Mouse (Mus musculus) lung, embryonic 14.5 days (tissue): ENCODE results near the gene Dctn2. TPM values are rescaled to one million over a fixed set of nuclear protein-coding genes. Genes with fewer than 3 reads are reported as not detected.
A peak's percentile ranks its signal among the peaks of the same experiment; 100 is the strongest.

ENCODE experiments used
- ATAC-seq: fragments of 200-750 bp; cut with Nextera tagmentation; 2 replicates; pipeline ENCODE4 v1.8.0; 2017; ENCODE audit warnings: mild to moderate bottlenecking, moderate TSS enrichment, moderate library complexity; ENCODE audit not compliant: insufficient read depth
- DNase-seq: peaks from one replicate; pipeline ENCODE4 v3.0.0-alpha.2; 2015
- H3K27ac ChIP-seq: fragments of 300-500 bp; sonication (generic); 2 replicates; pipeline ENCODE4 v1.5.1; 2014; ENCODE audit warnings: low read depth, mild to moderate bottlenecking, moderate library complexity
- H3K27me3 ChIP-seq: fragments of 300-500 bp; sonication (generic); 2 replicates; pipeline ENCODE4 v1.6.1; 2014; ENCODE audit warnings: low read length, control low read depth; ENCODE audit not compliant: insufficient read depth
- H3K36me3 ChIP-seq: fragments of 300-500 bp; sonication (generic); 2 replicates; pipeline ENCODE4 v1.6.1; 2014; ENCODE audit warnings: control low read depth; ENCODE audit not compliant: insufficient read depth
- H3K4me1 ChIP-seq: fragments of 300-500 bp; sonication (generic); 2 replicates; pipeline ENCODE4 v1.6.1; 2014; ENCODE audit warnings: antibody characterized with exemption, control low read depth; ENCODE audit not compliant: insufficient read depth
- H3K4me2 ChIP-seq: fragments of 300-500 bp; sonication (generic); 2 replicates; pipeline ENCODE4 v1.6.1; 2014; ENCODE audit warnings: mild to moderate bottlenecking
- H3K4me3 ChIP-seq: fragments of 300-500 bp; sonication (generic); 2 replicates; pipeline ENCODE4 v1.5.1; 2014; ENCODE audit warnings: low read depth, low read length
- H3K9ac ChIP-seq: fragments of 300-500 bp; sonication (generic); 2 replicates; pipeline ENCODE4 v1.6.1; 2014
- H3K9me3 ChIP-seq: fragments of 300-500 bp; sonication (generic); 2 replicates; pipeline ENCODE4 v1.6.1; 2016; ENCODE audit warnings: low read depth, low read length, control low read depth
- CTCF ChIP-seq: IDR thresholded peaks from 2 replicates; pipeline ENCODE4 v1.5.1; 2016; ENCODE audit warnings: antibody characterized with exemption, low read depth
- WGBS: fragments of 180-500 bp; shearing (Covaris S2); extraction: QIAGEN DNeasy Blood & Tissue Kit; methylation state at CpG from one replicate; pipeline ENCODE4 v1.1.7; 2014; 5-methylcytosine and 5-hydroxymethylcytosine counted together
- polyA plus RNA-seq: library from polyadenylated mRNA; unstranded; fragments of >200 nt; fragmentation: Nextera tagmentation; extraction: Ambion mirVana; gene quantifications from 2 replicates; pipeline ENCODE4 v1.2.1, GENCODE M21; 2014

The Dctn2 gene
- polyA plus RNA-seq, 1 experiment from 2014 or later: 160 TPM

DNA sequence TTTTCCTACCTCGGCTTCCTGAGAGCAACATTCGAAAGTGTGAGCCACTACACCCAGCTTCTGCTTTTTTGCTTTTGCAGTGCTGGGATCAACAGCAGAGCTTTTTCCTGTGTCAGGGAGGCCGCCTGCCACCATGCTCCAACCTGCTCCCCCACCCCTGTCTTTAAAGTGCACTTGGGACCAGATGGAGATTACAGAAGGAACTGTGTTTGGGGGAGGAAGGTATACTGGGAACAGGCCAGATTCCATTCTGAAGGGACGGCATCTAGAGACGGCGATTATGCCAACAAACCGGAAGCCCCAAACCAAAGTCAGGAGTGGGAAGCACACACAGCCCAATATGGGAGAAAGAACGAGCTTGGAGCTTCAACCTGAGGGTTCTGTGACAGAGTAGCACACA lies 39.0 kb upstream of the Dctn2 start:
- ATAC-seq (no peak), DNase-seq (no peak)
- Histone ChIP-seq H3K27me3 (no peaks in the 10 kb centered on the region), H3K4me3 (no peak overlapping the region), H3K4me2 (no peak overlapping the region), H3K27ac (no peak overlapping the region), H3K36me3 (no peaks in the 10 kb centered on the region), H3K9ac (no peak overlapping the region), H3K9me3 (no peaks in the 10 kb centered on the region), H3K4me1 (no peaks in the 10 kb centered on the region)
- TF ChIP-seq CTCF: no peak
- WGBS: 70% methylated on average over 8 of the region's 8 CpGs

- DNase-seq (peak; percentile 91), ATAC-seq (peak; percentile 66; the same call in 1 of the 2 replicates)
- H3K9me3 ChIP-seq: no peaks in the 10 kb centered on the region
- no peaks in the 10 kb centered on the region for H3K27me3 ChIP-seq
- no peak overlapping the region for H3K27ac ChIP-seq
- peak; percentile 90 for TF ChIP-seq CTCF
- H3K36me3 ChIP-seq: no peaks in the 10 kb centered on the region
- H3K4me3 ChIP-seq: no peak overlapping the region
- no peaks in the 10 kb centered on the region for H3K4me1 ChIP-seq
- no peak overlapping the region for H3K4me2 ChIP-seq
- no peak overlapping the region for H3K9ac ChIP-seq
- 16% methylated on average over 4 of the region's 4 CpGs for WGBS
Measured at GRCm38 (mm10) chr10:127228897-127229296, 37.3 kb upstream of the Dctn2 start.

GRCm38 (mm10) chr10:127230693-127231092 lies 35.5 kb upstream of the Dctn2 start:
- Histone ChIP-seq H3K27ac (no peak overlapping the region), H3K27me3 (no peaks in the 10 kb centered on the region), H3K9ac (no peak overlapping the region), H3K9me3 (no peaks in the 10 kb centered on the region), H3K4me1 (no peaks in the 10 kb centered on the region), H3K4me2 (no peak overlapping the region), H3K4me3 (no peak overlapping the region), H3K36me3 (no peaks in the 10 kb centered on the region)
- DNase-seq (no peak), ATAC-seq (no peak)
- WGBS: 76% methylated on average over 12 of the region's 12 CpGs
- no peak for TF ChIP-seq CTCF

- Histone ChIP-seq H3K9ac (no peak overlapping the region), H3K4me3 (no peak overlapping the region), H3K27me3 (no peaks in the 10 kb centered on the region), H3K4me2 (no peak overlapping the region), H3K36me3 (no peaks in the 10 kb centered on the region), H3K4me1 (no peaks in the 10 kb centered on the region), H3K27ac (no peak overlapping the region), H3K9me3 (no peaks in the 10 kb centered on the region)
- no peak for ATAC-seq
- no peak for TF ChIP-seq CTCF
- WGBS: 81% methylated on average over 14 of the region's 14 CpGs
- no peak for DNase-seq
Measured at GRCm38 (mm10) chr10:127231741-127232140, 34.4 kb upstream of the Dctn2 start.

DNA sequence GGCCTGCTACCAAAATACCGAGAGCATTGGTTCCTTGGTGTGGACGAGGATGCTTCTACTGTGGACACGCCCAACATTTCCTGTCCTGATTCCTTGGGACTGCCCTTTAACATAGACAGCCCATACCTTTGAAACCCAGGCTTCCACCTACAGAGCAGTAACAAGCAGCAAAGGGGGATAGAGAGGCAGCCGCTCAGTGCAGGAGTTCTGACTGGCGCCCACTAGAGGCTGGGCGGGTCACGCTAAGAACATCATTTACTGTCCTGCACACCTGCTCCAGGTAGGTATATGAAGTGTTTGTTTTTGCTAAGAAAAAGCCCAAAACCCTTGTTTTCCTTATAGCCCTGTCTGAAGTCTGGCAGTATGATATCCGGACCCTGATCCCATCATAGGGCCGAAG lies 33.0 kb upstream of the Dctn2 start:
- Histone ChIP-seq H3K4me1 (no peaks in the 10 kb centered on the region), H3K4me2 (no peak overlapping the region), H3K27ac (no peak overlapping the region), H3K4me3 (no peak overlapping the region), H3K9ac (no peak overlapping the region), H3K36me3 (no peaks in the 10 kb centered on the region), H3K27me3 (no peaks in the 10 kb centered on the region), H3K9me3 (no peaks in the 10 kb centered on the region)
- WGBS: 75% methylated on average over 9 of the region's 9 CpGs
- ATAC-seq (no peak), DNase-seq (no peak)
- TF ChIP-seq CTCF: peak; percentile 17

GRCm38 (mm10) chr10:127236541-127236940 lies 29.6 kb upstream of the Dctn2 start:
- no peaks in the 10 kb centered on the region for H3K9me3 ChIP-seq
- H3K9ac ChIP-seq: no peak overlapping the region
- no peak overlapping the region for H3K4me3 ChIP-seq
- no peak overlapping the region for H3K4me2 ChIP-seq
- H3K27ac ChIP-seq: no peak overlapping the region
- DNase-seq (no peak), ATAC-seq (no peak)
- H3K36me3 ChIP-seq: no peaks in the 10 kb centered on the region
- 33% methylated on average over 9 of the region's 9 CpGs for WGBS
- no peaks in the 10 kb centered on the region for H3K4me1 ChIP-seq
- TF ChIP-seq CTCF: no peak
- H3K27me3 ChIP-seq: no peaks in the 10 kb centered on the region

- ATAC-seq: no peak
- Histone ChIP-seq H3K27ac (no peak overlapping the region), H3K36me3 (no peaks in the 10 kb centered on the region), H3K9ac (no peak overlapping the region), H3K9me3 (no peaks in the 10 kb centered on the region), H3K27me3 (no peaks in the 10 kb centered on the region), H3K4me2 (no peak overlapping the region), H3K4me1 (no peaks in the 10 kb centered on the region), H3K4me3 (no peak overlapping the region)
- DNase-seq: no peak
- WGBS: 65% methylated on average over 18 of the region's 18 CpGs
- no peak for TF ChIP-seq CTCF
Measured at GRCm38 (mm10) chr10:127238241-127238824, 27.8 kb upstream of the Dctn2 start.

DNA sequence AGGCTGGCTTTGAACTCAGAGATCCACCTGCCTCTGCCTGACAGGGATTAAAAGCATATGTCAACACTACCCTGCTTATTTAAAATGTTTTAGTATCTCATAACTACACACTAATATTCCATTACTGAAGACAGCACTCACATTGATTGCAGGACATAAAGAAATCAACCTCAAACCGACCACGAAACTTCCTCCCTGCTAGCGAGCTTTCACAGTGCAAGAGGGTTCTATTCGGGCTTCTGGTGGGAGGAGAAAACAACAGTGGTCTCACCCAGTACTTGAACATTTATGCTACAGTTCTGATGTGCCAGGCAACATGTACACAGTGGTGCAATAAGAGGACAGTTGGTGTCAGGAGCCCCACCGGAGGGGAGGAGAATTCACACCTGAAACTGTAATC lies 15.4 kb upstream of the Dctn2 start:
- Histone ChIP-seq H3K4me3 (no peak overlapping the region), H3K27me3 (no peaks in the 10 kb centered on the region), H3K9ac (no peak overlapping the region), H3K4me1 (no peaks in the 10 kb centered on the region), H3K36me3 (no peaks in the 10 kb centered on the region), H3K9me3 (no peaks in the 10 kb centered on the region), H3K4me2 (no peak overlapping the region), H3K27ac (no peak overlapping the region)
- TF ChIP-seq CTCF: no peak
- WGBS: 80% methylated on average over 5 of the region's 5 CpGs
- ATAC-seq (no peak), DNase-seq (no peak)
